Mouse (Mus musculus): Measurements from ENCODE around the gene Dpf3. TPM values are rescaled to one million over a fixed set of nuclear protein-coding genes. Genes with fewer than 3 reads are reported as not detected.

Gene Dpf3
- polyA plus RNA-seq, 2 experiments from 2014 or later, result 0.58 TPM; not detected in 1

DNA sequence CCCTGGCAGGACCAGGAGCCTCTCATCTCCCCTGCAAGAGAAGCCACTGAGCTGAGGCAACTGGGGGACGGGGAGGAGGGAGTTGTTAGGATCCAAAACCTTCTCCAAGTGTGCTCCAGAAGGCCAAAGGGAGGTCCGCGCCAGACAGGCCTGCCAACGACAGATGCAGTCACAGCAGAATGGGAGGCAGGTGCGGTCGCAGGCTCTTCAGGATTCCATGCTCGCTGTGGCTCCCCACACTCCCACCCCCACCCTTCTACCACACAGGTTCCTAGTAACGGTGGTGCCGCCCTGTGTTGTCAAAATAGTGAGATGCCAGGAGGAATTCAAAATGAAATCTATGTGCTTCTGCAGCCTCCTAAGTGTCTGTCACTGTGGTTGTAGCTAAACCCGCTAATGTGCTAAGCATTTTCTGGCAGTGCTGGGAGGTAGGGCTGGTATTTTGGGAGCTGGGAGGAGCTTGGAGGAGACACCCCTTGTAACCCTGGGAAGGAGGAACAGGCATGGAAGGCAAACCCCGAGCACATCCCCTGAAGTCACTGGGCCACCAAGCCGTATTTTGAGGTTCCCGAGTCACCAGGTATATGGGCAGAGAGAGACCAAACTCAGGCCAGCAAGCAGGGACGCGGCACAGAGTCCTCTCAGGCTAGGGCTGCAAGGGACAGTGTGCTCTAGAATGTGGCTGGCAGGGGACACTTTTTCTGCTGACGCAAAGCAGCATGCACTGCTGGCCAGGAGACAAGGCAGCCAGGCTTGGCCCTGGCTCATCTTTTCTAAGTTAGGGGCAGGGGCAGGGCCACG, 75.6 kb downstream of the Dpf3 start:
- ATAC-seq, result no peak

DNA sequence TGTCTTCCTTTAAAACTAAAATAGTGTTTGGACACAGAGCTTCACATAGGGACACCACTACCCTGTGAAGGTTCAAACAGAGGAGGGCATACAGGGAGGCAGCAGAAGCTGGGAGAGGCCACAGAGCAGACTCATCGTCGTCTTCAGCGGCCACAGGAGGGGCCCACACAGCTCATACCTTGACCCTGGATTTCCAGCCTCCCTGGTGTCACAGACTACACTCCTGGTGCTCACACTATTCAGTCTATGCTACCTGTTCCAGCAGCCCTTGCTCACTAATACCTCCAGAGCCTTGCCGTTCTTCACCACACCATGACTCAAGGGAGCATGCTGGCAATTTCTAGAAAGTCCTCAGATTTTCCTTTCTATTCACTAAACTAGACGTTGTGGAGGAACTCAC, 76.5 kb downstream of the Dpf3 start:
- no peak for ATAC-seq

DNA sequence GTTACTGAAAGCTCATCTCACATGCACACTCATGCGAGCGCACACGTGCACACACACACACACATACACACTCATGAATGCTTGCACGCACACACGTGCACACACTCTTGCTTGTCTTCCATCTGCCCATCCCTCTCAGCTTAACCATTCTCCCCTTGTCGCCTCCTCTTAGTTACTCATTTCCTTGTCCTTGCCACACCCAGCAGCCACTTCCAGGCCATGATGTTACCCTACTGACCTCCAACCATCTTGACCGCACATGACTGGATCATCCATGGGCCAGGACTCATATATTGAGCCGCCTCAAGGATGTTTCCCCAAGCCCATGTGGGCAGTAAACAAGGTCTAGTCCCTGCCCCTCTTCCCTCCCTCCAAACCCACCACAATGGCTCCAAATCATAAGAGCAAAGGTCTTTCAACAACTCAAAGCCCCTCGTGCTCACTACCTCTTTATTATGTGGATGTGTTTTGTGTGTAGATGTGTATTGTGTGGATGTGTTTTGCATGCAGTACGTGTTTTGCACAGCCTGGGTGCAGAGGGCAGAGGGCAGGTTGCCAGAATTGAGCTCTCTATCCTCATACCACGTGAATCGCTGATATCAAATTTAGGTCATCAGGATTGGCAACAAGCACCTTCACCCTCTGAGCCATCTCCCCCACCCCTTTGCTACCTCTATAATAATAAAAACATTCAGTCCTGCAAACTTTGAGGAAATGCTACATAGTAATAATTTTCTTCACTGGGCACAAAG, 82.0 kb downstream of the Dpf3 start:
- ATAC-seq, result no peak

DNA sequence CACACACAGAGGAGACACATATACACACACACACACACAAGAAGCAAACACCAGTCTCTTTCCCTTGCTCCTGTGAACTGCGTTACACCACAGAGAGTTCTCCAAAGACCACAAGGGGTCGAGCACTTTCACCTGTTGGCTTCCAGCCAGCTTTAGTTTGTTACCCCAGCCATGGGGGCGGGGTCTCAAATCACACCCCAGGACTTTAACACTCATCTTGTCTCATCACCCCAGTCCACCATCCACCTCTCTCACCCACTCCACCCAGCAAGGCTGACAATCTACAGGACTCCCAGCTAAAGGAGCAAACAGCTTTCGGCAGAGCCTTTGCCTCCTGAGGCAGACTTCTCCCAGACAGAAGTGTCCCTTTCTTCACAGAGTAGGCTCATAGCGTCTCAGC, 85.2 kb downstream of the Dpf3 start:
- no peak for ATAC-seq

DNA sequence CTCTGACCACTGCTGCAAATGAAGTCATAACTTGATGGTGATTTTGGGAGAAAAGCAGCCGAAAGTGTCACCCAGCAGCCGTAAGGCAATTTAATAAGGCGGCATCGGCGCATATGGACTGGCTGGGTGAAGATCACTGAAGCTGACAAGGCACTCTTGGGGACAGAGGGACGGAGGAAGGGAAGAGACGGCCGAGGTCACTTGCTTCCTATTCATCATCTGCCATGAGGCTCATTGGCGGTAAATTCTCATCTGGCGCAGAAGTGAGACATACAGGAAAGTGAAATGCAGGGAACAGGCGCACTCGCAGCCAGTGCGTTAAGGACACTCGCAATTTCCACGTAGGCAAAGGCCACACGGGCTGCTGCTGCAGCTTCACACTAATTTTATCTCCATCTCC, 95.5 kb downstream of the Dpf3 start:
- ATAC-seq, result no peak

DNA sequence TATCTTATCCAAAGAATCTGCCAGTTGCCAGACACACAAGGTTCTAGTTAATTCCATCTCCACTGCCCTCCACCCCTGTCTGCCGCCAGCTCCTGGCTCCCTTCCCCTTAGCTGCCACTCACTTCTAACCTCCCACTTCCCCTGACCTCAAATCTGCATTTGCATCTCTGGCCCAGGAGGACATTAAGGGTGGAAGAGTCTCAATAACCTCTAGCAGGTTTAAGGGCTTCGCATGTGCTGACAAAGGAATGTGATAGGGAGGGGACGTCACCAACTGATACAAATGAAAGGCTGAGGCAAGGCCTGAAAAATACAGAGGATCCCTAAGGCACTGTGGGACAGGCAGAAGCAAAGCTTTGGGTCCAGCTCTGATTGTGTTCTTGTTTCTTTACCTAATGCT, 100.0 kb downstream of the Dpf3 start:
- ATAC-seq, result no peak

DNA sequence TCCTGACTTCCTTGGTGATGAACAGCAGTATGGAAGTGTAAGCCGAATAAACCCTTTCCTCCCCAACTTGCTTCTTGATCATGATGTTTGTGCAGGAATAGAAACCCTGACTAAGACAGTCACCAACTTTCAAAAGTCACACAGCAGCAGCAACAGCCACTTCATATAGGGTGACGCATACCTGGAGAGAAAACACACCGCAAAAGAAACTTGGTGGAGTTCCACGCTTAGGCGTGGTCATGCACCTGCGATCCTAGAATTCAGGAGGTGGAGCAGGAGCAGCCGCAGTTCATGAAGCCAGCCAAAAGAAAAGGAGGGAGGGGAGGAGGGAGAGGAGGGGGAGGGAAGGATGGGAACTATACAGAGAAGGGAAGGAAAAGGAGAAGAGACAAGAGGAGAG, 106.4 kb downstream of the Dpf3 start:
- ATAC-seq, result no peak

DNA sequence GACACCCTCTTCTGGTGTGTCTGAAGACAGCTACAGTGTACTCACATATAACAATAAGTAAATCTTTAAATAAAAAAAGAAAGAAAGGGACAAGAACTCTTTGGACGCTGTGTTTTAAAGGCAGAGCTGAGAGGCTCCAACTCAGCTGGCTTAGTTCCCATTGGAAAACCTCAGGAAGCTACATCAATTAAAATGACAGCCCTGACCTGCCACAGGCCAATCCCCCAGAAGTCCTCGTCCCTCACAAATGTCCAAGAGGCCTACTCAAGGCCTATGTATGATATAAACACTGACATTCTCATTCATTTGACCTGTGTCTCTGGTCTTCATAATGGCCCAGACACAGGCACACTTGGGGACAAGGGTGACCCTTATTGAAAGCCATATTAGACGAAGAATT, 107.5 kb downstream of the Dpf3 start:
- ATAC-seq, result no peak

DNA sequence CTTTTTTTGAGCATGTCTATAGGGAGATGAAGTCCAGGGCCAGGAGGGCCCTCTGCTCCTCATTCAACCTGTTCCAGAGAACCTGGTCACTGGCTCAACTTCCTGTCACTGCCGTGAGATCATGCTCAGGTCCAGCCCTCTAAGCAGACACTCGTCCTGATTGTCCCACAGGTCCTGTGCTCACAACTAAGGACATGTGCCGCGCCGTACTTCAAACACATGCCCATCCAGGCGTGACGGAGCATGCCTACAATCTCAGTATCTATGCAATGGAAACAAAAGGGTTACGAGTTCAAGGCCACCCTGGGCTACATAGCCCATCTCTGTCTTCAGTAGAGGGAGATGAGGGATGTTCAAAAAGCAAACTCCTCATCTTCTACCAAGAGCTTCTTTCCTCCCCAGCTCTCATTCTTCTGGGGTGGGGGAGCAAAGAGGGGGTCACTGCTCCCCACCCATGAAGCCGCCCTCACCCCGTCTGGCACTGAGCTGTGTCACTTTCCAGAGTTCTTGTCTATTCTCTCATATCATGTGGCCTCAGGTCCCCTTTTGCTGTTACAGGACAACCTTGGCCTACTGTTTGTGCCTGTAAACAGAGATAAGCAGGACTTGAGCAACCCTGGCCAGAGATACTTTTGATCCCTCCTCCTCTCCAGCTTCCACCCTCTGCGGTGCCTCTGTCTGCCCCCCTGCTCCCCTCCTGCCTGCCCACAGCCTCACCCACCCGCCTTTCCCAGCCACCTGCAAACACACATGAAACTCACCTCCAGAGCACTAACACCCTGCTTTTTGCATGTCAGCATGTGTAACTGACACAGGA, 112.3 kb downstream of the Dpf3 start:
- no peak for ATAC-seq

DNA sequence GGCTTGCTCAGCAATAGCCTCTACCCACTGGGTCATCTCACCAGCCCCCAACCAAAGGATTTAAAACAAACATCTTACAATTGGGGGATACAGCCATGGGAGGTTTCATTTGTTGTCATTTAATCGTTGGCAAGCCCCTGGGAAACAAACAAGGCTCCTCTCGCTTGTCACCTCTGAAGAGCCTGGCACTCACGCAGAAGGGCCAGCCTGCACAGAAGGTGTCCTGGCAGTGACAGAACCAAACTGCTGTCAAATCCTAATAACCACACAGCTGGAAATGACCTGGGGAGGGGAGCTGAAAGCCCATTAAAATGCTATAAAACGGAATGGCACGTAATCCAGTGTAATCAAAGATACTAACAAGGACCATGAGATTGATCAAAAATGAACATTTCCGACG, 114.4 kb downstream of the Dpf3 start:
- ATAC-seq, result no peak

DNA sequence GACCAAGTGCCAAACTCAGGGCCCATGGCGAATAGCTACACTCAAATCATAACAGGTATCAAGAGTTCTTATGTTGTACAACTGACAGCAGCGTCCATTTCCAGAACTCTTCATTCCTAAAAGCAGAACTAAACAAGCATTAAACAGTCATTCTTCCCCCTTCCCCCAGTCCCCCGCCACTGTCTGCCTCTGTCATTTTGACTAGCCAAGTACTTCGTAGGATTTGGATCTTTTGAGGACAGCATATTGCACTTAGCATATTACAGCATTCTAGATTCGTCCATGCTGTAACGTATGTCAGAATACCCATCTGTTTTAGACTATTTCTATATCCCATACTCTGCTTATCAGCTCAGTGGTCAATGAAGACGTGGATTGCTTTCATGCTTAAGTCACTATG, 115.2 kb downstream of the Dpf3 start:
- ATAC-seq, result no peak

DNA sequence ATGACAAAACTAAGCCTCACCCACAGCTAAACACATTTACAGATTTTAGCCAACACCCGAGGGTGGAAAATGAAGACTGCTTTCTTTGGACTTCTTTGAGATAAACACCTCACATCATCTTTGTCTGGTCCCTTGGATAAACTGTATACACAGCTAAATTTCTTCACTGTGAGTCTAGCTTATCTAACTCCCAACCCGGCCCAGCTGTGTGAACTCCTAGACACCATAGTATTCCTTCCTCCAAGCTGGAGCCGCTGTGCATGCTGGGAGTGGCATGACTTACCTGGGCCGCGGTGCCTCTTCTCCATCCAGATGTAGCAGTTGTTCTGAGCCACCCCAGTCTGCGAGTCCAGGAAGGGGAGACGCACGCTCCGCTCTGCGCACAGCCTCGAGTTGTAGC, 117.3 kb downstream of the Dpf3 start:
- ATAC-seq, result no peak

DNA sequence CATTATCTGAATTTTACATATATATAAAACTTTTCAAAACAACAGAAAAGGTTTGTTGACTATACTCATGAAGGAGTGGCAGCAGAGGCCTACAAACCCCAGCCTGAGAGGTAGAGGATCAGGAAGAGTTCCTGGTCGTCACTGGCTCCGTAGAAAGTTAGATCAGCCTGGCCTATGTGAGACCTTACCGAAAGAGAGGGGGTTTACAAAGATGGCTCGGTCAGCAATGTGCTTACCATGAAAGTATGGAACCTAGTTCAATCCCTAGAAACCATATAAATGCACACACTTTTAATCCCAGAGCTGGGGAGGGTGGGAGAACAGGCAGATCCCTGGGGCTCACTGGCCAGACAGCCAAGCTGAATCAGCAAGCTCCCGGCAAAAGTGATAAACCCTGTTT, 118.1 kb downstream of the Dpf3 start:
- no peak for ATAC-seq

DNA sequence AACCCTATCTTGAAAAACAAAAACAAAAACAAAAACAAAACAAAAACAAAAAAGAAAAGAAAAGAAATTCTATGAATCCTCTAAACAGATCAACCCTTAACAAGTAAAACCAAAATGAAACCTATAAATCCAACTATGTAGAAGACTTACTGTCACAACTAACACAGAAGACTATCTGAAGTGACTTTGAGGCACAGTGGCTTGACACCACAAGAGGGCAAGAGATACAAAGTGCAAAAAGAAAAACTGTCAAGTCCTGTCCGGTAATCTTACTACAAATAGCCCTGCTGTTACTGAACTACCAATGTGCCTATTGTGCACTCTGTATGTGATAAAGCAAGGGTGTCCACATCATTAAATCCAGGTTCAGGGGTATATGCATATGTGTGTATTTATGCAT, 120.0 kb downstream of the Dpf3 start:
- no peak for ATAC-seq

DNA sequence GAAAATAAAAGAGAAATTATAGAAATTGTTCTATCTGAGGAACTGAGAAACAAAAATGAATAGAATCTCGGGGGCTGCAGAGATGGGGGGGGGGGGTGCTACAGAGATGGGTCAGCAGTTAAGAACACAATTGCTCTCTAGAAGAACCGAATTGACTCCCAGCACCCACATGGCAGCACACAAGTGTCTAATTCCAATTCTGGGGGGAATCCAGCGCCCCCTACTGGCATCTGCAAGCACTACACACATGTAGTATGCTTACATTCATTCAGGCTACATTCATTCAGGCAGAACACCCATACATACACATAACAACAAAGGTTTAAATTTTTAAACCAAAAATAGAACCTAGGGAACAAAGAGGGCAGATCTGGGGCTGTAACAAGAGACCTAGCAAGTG, 122.7 kb downstream of the Dpf3 start:
- ATAC-seq, result no peak

DNA sequence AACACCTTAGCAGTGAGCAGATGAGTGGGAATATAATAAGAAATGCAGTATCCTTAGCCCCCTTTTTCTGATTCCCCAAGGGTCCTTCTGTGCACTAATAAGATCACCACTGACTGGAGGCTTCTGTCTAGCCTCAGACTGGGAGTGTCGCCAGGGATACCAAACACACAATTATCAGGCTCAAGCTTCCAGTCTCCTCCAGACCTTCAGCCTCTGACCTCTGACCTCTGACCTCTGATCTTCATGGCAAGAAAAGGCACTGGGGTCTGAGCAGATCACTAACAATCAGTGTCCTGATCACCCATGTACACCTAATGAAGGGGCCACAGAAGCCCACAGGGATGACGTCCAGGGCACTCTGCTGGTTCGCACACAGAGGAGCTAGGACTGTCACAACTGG, 125.7 kb downstream of the Dpf3 start:
- ATAC-seq, result no peak

DNA sequence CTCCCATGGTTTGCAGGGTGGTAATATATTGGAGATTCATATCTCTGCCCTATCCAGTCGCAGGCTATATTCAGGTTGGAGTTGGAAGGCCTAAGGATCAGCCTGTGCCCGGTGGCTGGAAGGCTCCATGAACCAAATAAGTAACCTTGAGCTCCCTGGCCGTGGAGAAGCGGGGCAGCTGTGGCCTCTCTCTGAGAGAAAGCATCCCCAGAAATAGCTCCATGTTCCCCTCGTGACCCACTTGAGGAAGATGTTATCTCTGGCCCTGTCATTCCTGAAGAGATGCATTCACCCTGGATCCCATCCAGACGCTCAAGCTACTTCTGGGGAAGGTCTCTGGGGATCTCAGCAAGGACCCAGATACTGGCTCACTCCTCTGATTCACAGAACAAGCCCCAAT, 134.9 kb downstream of the Dpf3 start:
- ATAC-seq, result no peak

DNA sequence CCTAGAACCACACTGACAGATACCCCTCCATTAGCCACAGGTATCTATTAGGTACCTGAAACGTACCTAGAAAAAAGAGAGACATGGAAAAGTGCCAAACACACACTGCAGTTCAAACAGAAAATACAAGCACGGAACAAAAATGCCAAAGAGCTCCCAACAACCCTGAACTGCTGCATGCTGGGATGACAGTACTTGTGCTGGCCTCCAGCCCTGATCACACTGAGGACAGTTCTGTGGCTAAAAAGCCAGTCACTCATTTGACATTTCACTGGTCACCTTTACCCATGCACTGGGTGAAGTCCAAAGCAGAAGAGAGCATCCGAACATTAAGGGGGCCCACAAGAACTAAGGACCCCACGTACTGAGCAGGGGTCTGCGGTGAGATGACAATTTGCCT, 137.8 kb downstream of the Dpf3 start:
- no peak for ATAC-seq

DNA sequence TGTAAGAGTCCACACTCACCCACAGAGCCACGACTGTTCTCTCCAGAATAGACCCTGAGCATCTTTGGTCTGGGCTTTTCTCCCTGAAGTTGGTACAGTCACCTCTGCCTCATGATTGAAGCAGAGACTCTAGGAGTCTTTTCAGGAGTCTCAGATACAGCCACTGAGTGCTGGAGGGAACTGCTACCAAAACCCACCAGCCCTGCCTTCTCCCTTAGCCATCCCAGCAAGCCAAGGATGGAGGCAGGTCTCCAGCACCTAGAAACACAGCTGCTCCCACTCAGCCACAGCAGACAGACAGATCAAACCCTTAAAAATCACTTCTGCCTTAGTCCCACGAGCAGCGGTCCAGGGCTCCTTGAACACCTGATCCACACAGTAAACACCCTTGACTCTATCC, 139.3 kb downstream of the Dpf3 start:
- ATAC-seq, result no peak

DNA sequence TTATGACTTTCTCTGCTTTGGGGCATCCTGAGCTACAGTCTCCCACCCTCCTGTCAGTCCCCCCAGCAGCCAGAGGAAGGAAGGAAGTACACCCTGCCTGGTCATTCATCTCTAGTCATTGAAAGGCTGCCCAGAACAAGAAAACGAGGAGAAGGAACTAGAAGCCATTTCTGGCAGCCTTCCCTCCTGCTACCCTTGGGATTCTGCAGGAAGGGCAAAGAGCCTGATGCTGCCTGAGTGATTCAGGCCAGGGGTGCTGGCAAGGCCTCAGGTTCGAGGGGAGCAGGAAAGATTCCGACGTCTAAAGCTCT, 144.7 kb downstream of the Dpf3 start:
- ATAC-seq, result no peak

DNA sequence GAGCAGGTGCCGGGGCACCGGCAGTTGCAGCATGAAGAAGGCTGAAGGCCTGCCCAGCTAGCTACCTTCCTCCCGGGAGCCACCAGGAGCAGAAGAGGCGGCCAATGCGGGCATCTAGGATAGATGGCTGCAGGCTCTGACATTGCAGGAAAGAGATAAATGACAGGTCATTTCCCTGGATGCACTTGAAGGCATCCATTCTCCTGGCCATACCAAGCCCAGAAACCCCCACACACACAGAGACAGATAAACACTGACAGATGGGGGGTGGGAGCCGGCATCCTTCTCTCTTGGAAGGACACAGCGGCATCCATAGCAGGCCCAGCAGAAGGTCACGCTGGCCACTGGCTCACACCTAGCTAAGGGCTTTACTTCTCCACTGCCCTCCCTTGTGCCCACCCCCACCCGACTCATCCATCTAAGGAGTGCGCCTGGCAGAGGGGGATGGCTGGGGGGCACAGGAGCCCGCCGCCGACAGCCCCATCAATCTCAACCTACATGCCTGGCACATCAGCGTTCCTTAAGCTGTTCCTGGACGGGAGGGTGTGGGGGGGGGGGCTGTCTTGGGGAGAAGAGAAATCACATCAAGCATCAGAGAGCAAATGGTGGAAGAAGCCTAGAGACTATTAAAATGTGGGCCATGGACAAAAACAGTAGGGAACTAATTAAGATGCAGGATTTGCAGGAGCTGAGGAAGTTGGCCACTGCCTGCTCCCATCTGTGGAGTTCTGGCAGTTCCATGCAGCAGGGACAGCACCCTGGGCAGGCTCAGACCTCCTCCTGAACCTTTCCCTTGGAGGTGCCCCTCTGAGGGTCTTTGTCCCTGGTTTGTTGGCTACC, 145.3 kb downstream of the Dpf3 start:
- no peak for ATAC-seq

DNA sequence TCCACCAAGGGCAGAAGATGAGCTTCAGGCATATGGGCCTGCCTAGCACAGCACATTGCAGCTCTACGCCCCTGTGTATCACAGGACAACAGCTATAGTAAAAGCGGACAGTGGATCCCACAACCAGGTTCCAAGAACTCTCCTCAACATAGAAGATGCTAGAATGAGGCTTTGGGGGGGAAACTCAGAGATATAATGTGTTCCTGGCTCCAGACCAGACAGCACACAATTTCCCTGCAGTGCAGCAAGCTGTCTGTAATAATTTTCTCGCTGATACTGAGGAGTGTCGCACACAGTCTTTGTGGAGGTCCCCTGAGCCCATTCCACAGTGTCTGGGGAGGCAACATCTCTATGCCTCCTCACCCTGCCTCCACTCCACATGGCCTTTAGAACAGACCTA, 146.6 kb downstream of the Dpf3 start:
- no peak for ATAC-seq

DNA sequence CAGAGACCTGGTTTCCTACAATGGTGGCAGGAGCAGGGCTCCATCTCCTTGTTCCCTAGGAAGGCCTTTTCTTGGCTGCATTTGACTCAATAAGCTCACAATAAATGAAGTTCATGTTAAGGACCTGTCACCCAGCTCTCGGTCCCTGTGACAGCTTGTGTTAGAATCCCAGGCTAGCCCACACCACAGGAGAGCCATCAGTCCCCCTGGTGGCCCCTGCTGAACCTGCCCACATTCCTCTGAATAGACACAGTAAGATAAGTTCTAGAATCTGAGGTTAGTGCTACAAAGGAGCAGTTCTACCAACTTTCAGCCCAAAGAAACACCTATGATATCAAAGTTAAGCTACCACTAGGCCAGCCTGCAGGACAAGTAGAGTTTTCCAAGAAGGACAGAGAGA, 149.2 kb downstream of the Dpf3 start:
- no peak for ATAC-seq

All from CD4-positive, CD25-positive, alpha-beta regulatory T cell, adult 4 months (primary cell).